Mouse (Mus musculus) cortical plate, adult 2 months (tissue): ENCODE results near the gene Higd1a.

Experiments used
- CTCF ChIP-seq: fragments of 200-500 bp; IDR thresholded peaks from 2 replicates; pipeline ENCODE4 v1.5.1; 2011; ENCODE audit warnings: mild to moderate bottlenecking, control low read depth, low read length; ENCODE audit not compliant: insufficient read depth; ENCODE audit errors: extremely low read depth
- POLR2A ChIP-seq: fragments of 200-500 bp; IDR thresholded peaks from 2 replicates; pipeline ENCODE4 v1.6.1; 2011; ENCODE audit warnings: mild to moderate bottlenecking, low read length, control low read depth; ENCODE audit not compliant: insufficient read depth; ENCODE audit errors: extremely low read depth

DNA sequence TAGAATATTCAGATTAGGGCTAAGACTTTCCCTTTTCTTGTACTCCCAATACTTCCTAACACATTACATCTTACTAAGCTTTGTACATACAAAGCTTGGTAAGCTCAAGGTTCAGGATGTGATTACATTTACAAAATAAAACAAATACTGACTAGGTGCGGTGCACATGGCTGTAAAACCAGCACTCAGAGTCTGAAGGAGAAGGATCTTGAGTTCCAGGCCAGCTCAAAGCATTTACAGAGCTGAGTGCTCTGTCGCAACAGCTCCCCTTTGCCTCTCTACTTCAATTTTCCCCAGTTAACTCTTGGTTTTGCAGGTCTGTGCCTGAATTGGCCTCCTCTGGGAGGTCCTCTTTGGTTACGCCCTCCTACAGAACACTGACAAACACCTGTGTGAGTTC, 3.9 kb downstream of the Higd1a start:
- no peak for TF ChIP-seq POLR2A
- TF ChIP-seq CTCF, result no peak
